Mouse (Mus musculus) cerebellum, postnatal 10 days (tissue): ENCODE data around the gene Atg16l2.

ENCODE experiments used
- DNase-seq, 2 experiments: peaks; one replicate each; pipeline ENCODE4 v3.0.0; 2021; ENCODE audit warnings: mixed read lengths in 2 of 2

Atg16l2 gene

DNA sequence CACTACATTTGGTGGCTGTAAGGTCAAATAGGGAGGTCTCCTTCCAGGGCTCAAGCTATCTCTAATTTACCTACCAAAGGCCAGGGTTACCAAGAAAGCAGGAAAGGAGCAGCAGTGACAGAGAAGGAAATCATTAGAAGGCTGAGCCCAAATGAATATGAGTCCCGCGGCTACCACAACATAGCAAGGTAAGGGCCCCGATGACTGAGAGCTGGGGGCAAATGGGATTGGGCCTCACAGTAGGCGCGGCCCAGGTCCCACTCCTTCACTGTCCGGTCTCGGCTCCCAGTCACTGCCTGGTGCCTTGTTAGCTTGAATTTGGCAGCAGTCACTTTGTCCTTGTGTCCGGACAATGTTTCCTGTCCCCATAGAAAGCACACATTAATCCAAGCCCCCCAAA is 10.4 kb downstream of the Atg16l2 start:
- DNase-seq: no peak

DNA sequence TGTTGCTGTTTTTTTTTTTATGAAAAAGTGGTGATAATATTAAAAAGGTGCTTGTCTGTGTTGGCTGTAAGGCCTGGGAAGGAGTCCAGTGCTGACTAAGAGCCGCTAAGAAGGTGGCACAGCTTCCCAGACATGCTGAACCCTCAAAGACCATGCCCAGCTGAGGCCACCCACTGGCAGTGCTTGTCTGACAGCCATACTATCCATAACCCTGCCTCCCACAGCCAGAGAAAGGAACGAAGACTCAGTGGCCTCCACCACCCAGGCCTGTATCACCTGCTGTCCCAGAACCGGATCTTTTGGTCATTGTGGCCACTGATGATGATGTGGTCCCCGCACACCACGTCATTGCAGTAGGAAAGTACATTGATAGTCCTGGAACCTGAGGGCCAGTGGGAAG is 10.8 kb downstream of the Atg16l2 start:
- no peak for DNase-seq

DNA sequence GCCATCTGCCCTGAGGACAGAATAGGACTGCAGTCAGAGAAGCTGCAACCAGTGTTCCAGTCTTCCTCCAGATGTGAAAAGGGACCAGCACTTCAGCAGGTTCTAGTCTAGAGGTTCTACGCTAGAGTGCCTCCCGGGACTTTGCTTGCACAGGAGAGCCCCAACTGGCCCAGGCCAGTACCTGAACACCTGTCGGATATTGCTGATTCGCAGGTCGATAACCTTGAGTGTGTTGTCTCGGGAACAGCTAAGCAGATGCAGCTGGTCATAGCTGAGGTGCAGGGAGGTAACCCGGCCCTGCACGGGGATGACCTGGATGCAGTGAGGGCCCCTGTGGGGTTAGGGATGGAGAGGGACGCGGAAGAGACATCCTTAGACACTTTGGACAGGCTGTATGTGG is 11.7 kb downstream of the Atg16l2 start:
- DNase-seq: no peak

DNA sequence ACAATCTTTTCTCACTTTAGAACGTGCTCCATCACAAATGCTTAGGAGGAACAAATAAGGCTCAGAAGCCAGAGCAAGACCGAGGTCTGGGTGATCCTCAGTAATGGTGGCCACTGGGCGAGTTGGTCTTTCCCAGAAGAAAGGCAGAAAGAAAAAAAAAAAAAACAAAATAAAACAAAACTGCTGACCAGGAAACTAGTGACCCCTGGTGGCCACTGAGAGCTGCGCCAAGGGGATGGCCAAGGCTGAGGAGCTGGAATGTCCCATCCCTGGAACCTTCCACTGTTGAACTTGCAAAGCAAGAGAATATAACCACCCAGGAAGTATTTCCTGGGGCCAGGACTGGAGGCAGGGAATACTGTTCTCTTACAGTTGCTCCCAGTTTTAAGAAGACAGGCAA is 13.6 kb downstream of the Atg16l2 start:
- DNase-seq: peak; percentile 76 to 83

DNA sequence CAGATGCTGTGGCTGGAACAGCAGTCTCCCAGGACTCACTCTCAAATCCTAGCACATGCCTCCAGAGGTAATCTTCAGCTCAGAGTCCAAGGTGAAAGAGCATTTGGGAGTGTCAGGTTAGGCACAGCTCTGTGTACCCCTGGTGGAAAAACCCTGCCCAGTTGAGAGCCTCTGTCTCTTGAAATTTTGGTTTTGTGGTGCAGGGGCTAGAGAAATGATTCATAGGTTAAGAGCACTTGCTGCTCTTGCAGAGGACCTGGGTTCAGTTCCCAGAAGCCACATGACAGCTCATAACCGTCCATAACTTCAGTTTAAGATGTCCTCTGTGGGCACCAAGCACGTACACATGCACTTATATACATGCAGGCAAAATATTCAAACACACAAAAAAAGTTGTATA is 14.2 kb downstream of the Atg16l2 start:
- DNase-seq: no peak

DNA sequence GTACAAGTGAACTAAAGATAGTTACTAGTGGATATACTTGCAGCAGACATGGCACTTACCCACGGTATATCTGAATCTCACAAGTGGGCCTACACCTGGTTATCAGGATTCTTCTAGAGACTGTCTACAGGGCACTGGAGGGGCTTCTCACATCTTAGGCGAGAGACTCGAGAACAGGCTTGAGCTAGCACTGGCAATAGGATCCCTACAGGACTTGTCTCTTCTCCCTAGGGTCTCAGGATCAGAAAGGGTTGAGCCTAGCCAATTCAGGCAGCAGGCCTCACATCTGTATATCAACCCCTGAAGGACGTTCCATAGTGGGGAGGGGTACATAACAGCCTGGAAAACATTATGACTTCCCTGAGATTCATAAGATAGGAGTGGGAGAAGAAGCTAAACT is 15.2 kb downstream of the Atg16l2 start:
- DNase-seq: no peak

DNA sequence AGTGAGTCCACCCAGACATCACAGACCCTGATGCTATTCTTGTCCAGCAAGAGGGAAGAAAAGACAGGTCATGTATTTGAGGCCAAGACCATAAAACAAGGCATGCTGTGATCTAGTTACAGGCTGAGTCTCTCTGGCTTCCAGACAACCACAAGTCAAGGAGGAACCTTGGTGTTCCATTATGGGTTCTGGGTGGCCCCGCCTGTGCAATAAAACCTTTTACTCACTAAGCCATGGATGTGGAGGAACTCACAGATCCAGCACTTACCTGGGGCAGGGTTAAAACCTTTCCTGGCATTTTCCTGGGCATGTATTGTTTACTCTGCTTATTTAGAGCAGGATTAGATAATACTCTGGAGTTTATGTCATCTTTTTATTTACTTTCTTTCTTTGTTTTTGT is 17.5 kb downstream of the Atg16l2 start:
- no peak for DNase-seq

DNA sequence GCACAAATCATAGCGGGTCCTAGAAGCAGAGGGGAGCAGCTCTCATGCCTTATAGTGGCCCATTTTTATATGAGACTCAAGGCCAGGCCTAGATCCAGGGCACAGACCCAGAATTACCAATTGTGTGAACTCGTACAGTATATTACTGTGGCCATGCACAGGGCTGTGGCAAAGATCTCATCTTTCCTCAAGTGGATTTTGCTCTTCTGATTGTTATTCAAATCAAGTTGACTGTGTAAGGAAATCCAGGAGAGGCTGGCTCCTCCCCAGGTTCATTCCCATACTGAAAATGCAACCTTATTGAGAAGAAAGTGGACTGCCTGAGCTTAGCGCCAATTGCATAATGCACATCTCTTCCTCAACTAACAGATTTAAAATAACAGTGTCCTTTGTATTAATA is 19.3 kb downstream of the Atg16l2 start:
- DNase-seq: no peak

DNA sequence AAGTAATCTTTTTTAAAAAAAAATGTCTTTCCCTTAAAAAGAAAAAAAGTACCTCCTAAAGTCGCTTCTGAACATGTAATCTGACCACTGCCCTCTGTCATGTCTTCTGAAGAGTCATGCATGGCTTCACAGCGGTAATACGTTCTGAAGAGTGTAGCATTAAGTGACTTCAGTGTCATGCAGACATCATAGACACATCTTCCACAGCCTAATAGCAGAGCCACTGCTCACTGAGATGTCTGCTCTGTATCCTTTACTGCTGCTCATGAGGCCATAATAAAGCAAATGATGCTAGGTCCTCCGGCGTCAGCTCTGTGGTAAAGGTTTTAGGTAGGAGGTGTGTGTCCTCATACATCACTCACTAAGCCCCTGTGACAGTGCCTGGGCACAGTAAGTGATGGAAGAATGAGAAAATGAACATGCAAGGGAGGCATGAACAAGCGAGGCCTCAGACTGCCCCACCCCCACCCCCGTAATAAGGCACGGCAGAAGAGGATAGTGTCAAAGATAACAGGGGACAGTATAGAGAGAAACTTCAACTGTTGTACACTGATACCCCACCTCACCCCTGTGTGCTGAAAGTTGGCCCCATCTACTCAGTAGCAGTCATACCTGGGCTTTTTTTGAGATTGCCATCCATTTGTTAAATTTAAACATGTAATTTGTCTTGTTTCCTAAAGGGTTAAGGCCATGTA is 29.4 kb downstream of the Atg16l2 start:
- no peak for DNase-seq

DNA sequence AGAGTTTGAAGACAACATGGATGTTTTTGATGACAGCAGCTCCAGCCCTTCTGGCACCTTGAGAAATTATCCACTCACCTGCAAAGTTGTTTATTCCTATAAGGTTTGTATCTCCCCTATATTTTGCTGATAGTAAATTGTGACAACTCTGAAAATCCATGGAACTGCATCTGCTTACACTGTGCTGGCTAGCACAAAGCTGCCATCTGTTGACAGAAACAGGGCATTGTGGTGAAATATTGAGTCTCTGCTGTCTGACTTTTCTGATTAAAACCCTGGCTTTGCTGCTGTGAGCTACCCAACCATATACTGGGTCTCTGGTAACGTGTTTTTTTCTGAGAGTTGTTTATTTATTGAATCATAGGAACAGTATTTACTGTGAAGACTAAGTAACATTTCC is 30.4 kb downstream of the Atg16l2 start:
- no peak for DNase-seq

DNA sequence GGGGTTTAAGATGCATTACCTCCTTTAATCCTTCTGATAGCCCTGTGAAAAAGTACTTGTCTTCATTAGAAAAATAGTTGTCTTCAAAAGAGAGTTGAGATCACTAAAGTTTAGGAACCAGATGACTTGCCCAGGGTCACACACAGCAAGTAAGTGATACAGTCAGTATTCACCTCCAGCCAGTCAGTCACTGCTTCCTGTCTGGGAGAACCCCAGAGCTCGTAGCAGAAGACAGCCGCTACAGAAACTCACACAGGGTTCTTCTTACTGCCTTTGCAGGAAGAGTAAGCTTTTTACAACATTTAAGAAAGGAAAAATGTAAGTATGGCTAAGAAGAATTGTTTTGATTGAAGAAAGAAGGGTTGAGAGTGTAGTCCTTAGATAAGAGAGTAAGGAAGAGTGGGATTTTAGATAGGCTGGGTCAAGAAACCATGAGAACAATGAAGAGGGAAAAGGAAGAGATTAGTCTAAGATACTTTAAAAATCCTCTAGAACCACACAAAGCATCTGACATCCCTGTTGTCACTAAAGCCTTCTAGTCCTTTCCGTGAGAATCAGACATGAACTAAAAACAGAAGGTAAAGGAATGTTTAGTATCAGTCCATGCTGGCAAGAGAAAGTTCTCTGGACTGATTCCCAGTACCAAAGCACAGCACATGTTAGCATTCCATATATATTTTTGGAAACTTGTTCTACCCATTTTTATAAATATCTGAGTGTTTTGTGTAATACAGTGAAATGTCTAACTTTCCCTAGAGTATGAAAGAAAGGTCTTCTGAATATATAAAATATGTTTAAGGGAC is 34.4 kb downstream of the Atg16l2 start:
- no peak for DNase-seq

DNA sequence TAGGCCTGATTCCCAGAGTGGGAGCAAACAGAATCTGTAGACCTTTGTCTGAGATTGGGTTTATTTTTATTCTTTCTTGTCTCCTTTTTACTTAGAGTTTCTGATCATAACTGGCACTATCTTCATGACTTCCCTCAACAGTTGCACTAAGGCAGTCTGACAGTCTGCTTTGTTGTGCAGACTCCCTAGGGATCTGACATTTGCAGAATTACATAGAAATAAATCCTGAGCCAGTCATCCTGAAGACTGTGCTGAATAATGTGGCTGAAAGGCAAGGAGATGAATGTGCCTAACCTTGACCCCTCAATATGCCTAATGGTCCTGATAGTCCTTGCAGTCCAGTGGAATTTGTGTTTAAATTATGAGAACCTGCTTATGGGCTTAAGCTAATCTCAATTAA is 38.5 kb downstream of the Atg16l2 start:
- DNase-seq: no peak

DNA sequence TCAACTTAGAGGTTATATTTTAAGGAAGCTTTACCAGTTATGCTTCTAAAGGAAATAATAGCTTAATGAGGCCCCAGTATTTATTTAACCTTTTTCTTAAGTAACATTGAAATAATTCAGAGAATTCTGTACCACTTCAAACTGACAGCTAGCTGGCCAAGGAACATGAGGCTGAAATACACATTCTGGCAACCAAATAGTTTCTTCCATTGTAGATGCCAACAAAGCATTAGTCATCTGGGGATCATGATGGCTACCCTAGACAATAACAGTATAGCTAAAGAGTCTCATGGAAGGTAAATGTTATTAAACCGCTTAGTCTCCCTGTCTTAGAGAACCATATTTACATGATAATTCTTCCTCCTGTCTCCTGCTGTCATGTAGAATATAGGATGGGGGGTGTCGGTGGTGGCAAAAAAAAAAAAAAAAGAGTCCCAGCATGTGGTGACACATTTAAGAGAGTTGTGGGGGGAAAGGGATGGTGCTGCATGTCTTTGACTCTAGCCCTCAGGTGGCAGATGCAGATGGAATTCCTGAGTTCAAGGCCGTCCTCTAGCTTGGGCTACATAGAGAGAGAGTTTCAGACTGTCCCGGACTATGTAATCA is 40.0 kb downstream of the Atg16l2 start:
- no peak for DNase-seq

DNA sequence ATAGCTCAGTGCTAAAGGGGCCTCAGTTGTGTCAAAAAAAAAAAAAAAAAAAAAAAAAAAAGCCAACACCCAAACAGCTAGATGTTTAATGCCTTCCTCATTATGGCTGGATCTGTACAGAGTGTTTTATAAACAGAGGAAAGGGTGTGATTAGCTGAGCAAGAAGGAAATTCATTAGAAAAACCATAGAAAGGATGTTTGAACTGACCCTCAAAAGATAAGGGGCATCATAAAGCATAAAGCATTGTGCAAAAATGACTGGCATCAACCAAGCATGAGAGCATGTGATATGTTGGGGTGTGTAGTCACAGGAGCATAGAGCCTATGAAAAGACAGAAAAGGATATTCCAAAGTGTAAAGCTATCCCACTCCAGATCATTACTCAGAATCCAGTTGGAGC is 43.6 kb downstream of the Atg16l2 start:
- DNase-seq: no peak

DNA sequence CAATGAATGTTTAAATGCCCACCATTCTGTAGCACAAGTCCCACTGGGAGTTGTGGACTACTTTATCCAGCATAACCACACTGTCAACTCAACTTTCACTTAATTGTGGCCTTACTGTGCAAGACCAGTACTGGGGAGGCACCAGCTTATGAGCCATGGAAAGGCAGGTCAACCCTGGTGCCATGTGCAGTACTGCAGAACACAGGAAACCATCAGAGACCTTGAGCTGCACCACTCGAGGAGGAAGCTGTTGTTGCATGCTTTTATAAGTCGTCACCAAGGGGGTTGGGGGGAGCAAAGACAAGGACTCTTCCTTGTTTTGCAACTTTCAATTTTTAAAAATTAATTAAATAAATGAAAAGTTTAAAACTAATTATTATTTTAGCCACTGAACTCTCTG is 49.0 kb downstream of the Atg16l2 start:
- no peak for DNase-seq

DNA sequence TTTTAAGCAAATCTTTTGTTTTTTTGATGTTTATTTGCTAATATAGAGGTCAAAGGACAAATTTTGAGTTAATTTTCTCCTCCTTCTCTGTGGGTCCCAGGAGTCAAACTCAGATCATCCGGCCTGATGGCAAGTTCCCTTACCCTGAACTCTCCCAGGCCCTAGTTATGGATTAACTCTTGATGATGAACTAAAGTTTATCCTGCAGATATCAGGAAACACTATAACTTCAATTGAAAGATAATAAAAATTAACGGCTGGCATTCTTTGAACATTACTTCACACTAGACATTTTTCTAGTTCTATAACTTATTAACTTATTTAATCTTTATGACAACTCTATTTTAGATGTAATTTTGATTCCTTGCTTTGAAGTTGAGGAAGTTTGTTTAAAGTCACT is 52.9 kb downstream of the Atg16l2 start:
- DNase-seq: no peak

DNA sequence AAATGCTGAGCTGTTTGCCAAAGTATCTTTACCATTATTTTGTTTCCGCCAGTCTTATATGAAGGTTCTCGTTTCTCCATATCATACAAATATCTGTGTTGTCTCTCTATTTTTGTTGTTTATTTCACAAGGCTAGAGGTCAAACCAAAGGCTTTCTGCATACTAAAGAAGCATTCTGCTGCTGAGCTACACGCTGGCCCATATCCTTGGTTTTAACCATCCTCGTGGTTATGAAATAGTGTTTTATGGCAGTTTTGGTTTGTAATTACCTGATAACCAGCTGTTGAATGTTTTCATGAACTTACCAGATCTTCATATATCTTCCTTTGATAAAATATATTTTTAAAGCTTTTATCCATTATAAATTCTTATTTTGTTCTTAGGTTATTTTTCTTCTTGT is 53.3 kb downstream of the Atg16l2 start:
- no peak for DNase-seq

DNA sequence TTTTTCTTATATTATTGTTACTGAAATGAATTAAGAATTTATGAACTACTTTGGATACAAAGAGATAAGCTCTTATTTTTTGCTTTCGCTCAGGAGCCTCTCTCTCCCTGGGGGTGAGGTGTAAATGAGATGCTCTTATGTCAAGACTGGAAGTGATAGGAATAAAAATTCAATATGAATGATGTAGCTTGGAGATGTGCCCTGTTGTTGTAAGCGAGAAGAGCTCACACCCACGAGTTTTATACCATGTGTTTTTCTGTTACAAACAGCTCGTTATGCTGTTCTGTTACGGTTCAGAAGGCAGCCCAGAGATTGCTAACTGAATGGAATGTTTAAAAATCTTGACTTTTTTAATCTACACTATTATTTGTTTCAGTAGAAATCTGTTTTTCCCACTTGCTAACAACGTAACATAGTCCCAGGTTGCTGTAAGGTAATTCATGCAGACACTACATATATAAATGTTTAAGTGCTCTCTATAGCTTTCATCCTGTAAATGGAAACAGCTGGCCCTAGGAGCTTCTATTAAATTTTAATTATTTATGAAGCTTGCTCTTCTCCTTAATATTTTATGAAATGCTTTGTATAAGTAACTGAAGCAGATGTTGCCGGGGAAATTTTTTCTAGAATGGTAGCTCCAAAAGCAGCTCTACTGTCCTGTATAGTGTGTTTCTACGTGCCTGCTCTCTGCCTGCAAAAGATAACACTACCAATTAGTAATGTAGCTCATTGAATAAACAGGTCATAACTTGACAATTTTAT is 65.2 kb downstream of the Atg16l2 start:
- DNase-seq: no peak

DNA sequence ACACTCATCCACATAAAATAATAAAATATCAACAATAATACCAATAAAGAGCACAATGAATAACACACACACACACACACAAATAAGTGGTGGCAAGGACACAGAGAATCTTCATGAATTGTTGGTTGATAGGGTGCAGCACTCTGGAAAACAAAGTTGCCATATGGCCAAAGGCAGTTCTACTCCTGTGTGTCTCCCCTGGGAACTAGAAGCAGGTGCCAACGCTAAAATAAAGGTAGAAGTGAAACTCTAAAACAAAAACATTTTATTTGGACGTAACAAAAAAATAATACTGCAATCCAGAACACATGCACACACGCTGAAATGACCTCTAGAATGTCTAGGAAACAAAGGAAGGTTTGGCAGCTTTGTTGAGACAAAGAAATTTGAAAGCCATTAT is 69.3 kb downstream of the Atg16l2 start:
- DNase-seq: no peak

DNA sequence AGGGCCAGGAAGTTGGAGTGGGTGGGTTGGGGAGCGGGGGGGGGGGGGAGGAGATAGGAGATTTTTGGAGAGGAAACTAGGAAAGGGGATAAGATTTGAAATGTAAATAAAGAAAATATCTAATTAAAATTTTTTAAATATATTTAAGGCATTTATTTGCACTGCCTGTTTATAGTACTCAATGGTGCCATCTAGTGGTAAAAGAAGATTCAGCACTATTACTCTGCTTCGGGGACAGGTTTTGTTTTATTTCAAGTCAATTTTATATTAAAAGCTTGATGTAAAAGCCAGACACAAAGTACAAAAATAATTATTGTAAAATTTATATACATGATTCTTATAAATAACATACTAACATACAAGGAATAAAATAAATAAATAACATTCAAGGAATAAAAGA is 70.6 kb downstream of the Atg16l2 start:
- DNase-seq: peak; percentile 17 to 74

DNA sequence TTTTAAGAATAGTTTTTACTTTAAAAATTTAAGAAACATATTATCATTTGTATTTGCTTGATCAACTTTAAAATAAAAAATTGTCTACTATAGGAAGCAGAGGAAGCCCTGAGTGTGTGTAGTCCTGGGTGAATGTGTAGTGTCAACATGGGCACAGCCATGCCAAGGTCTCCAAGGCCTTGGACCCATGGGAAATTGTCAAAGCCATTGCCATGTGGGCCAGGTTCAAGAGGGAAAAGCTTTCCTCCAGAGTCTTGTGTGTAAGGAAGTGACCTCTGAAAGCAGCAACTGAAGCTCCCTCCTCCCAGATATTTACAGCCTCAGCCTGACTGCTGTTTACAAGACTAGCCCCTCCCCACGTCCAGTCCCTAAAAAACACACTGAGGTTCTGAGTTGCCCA is 72.7 kb downstream of the Atg16l2 start:
- no peak for DNase-seq

DNA sequence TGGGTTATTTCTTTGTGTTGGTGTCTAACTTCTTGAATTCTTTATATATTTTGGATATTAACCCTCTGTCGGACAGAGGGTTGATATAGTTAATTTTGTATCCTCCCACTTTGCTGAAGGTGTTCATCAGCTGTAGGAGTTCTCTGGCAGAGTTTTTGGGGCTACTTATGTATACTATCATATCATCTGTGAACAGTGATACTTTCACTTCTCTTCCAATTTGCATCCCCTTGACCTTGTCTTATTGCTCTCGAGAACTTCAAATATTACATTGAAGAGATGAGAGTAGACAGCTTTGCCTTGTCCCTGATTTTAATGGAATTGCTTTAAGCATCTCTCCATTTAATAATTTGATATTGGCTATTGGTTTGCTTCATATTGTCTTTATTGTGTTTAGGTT is 78.5 kb downstream of the Atg16l2 start:
- no peak for DNase-seq

DNA sequence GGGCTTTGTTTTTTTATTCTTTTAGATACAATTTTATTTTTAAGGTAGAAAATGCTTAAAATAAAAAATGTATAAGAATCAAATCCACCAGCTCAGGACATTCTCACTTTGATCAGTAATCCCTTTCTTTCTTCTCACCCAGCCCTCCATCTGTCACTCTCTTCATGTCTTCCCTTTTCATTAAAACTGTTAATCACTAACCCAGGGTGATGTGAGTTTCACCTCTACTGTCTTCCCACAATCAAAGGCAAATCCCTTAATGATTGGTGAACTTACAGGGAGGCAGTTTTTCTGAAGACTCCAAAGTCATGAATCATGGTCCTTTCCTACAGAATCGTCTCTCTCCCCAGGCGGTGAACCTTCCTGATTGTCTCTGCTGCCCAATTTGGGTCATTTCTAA is 85.3 kb downstream of the Atg16l2 start:
- no peak for DNase-seq
